12 mouse cellular contexts compared by ENCODE assay signal in the genomic region with DNA sequence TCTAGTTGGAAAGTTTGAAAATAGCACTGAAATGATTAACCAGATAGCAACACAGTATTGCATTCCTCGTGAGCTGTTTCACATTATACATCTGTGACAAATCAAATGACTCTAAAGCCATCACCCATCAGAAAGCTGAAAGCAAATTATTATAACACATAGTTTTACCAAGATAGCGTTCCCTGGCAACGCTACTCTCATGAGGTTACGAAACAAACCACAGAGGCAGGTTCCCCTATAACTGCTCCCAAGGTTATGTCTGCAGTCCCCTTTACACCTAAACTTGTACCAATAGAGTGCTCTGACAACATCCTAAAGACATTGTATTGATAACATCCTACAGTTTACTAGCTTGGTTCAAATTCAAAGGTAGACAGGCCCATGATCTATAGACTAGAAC.
"Had no signal": no experiment of that assay in that cellular context is flagged by ENCODE, and none has a peak within 500 bp of the region (broad histone marks: within the 10 kb centered on the region; RNA-seq: fewer than 3 reads in every experiment).

No protein-coding gene starts in this region.

- H3K4me1 ChIP-seq: liver, embryonic 13.5 days; midbrain, embryonic 15.5 days; neural tube, embryonic 13.5 days had no signal

- ATAC-seq: liver, postnatal 0 days; midbrain, embryonic 15.5 days had no signal

- H3K4me3 ChIP-seq: limb, embryonic 15.5 days; liver, embryonic 13.5 days; midbrain, embryonic 15.5 days; neural tube, embryonic 13.5 days had no signal

- DNase-seq: kidney, adult 9 months; kidney, postnatal 36 days; layer of hippocampus, adult 9-11 months; layer of hippocampus, postnatal 36 days; liver, embryonic 13.5 days; liver, postnatal 0 days; retina, postnatal 1 day; right cerebral cortex, postnatal 4 days; thymus, postnatal 36 days had no signal
